Mouse (Mus musculus) stomach, postnatal 0 days (tissue): Measurements from ENCODE around the gene Mst1. TPM values are rescaled to one million over a fixed set of nuclear protein-coding genes. Genes with fewer than 3 reads are reported as not detected.

Source experiments
- ATAC-seq: fragments of 200-750 bp; cut with Nextera tagmentation; 2 replicates; pipeline ENCODE4 v1.8.0; 2017; ENCODE audit not compliant: low FRiP score, low TSS enrichment
- DNase-seq: peaks from one replicate; pipeline ENCODE4 v3.0.0-alpha.2; 2016; ENCODE audit warnings: low spot score
- H3K27ac ChIP-seq: fragments of 300-500 bp; sonication (generic); replicated peaks from 2 replicates; pipeline ENCODE4 v1.5.1; 2014; ENCODE audit warnings: mild to moderate bottlenecking, control low read depth
- H3K27me3 ChIP-seq: fragments of 300-500 bp; sonication (generic); 2 replicates; pipeline ENCODE4 v1.6.1; 2014; ENCODE audit warnings: low read length; ENCODE audit not compliant: control insufficient read depth, insufficient read depth
- H3K36me3 ChIP-seq: fragments of 300-500 bp; sonication (generic); 2 replicates; pipeline ENCODE4 v1.6.1; 2014; ENCODE audit warnings: low read length, mixed read lengths; ENCODE audit not compliant: control insufficient read depth, insufficient read depth
- H3K4me1 ChIP-seq: fragments of 300-500 bp; sonication (generic); replicated peaks from 2 replicates; pipeline ENCODE4 v1.6.1; 2014; ENCODE audit warnings: antibody characterized with exemption; ENCODE audit not compliant: control insufficient read depth, insufficient read depth
- H3K4me2 ChIP-seq: fragments of 300-500 bp; sonication (generic); replicated peaks from 2 replicates; pipeline ENCODE4 v1.6.1; 2014; ENCODE audit warnings: low read depth, mild to moderate bottlenecking, control low read depth, moderate library complexity
- H3K4me3 ChIP-seq: fragments of 300-500 bp; sonication (generic); 2 replicates; pipeline ENCODE4 v1.5.1; 2014; ENCODE audit warnings: low read depth, low read length, control low read depth
- H3K9ac ChIP-seq: fragments of 300-500 bp; sonication (generic); 2 replicates; pipeline ENCODE4 v1.6.1; 2014; ENCODE audit warnings: mild to moderate bottlenecking, low read length, control low read depth, mixed read lengths
- H3K9me3 ChIP-seq: fragments of 300-500 bp; sonication (generic); 2 replicates; pipeline ENCODE4 v1.6.1; 2016; ENCODE audit warnings: low read length; ENCODE audit not compliant: control insufficient read depth
- CTCF ChIP-seq: IDR thresholded peaks from 2 replicates; pipeline ENCODE4 v1.5.1; 2016; ENCODE audit warnings: antibody characterized with exemption, low read depth, mild to moderate bottlenecking, moderate library complexity
- EP300 ChIP-seq: optimal IDR thresholded peaks from 2 replicates; pipeline ENCODE3; 2016; ENCODE audit warnings: antibody characterized with exemption
- WGBS: fragments of 180-500 bp; shearing (Covaris S2); extraction: QIAGEN DNeasy Blood & Tissue Kit; methylation state at CpG from one replicate; pipeline ENCODE4 v1.1.7; 2014; 5-methylcytosine and 5-hydroxymethylcytosine counted together
- polyA plus RNA-seq: library from polyadenylated mRNA; unstranded; fragments of >200 nt; fragmentation: Nextera tagmentation; extraction: Ambion mirVana; gene quantifications from 2 replicates; pipeline ENCODE4 v1.2.1, GENCODE M21; 2015

Mst1 gene
- polyA plus RNA-seq, 1 experiment from 2014 or later = 4.4 TPM

DNA sequence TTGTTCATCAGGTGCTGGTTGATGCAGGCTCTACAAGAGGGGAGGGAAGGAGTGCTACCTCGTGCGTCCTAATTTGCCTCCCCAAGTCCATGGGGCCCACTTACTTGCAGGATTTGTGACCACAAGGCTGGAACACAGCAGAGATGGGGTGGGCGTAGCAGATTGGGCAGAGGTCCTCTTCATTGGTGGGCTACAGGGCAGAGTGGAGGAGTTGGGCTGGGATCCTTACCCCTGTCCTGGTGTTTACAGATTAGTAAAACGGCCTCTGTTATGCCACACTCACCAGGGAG lies 28.4 kb upstream of the Mst1 start:
- H3K9me3 ChIP-seq = no peaks in the 10 kb centered on the region
- no peak overlapping the region for H3K4me2 ChIP-seq
- DNase-seq = no peak
- H3K36me3 ChIP-seq = peaks cover 11% of the 10 kb centered on the region; the same call in 1 of the 2 replicates
- H3K4me3 ChIP-seq = no peak overlapping the region
- H3K4me1 ChIP-seq = 0 out of 2 replicates have a peak, but pooled peaks cover 4% of the 10 kb centered on the region
- no peak for ATAC-seq
- no peak overlapping the region for H3K27ac ChIP-seq
- WGBS = 87% methylated on average over 4 of the region's 4 CpGs
- H3K27me3 ChIP-seq = no peaks in the 10 kb centered on the region
- 0 out of 2 replicates have a peak overlapping the region, but pooled peaks have one; percentile 23 for H3K9ac ChIP-seq
- no peak for TF ChIP-seq CTCF

DNA sequence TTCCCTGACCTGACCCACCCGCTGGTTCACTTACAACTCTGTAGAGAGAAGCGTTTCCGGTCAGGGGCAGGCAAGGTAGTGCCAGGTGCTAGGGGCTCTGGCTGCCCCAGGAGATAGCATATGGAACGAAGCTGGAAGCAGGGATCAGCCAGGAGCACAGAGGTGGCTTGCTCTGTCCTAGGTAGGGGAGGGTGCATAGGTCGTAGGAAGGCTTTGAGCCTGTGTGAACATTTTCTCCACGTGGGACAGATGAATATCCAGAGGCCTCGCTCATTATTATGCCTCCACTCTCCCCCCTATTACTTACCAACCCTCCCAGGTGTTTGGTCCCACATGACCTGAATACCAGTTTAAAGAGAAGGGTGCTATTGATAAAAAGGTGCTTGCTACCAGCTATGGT lies 27.8 kb upstream of the Mst1 start:
- DNase-seq = no peak
- H3K9me3 ChIP-seq = no peaks in the 10 kb centered on the region
- 69% methylated on average over 7 of the region's 7 CpGs for WGBS
- no peaks in the 10 kb centered on the region for H3K27me3 ChIP-seq
- peaks cover 12% of the 10 kb centered on the region; the same call in 1 of the 2 replicates for H3K36me3 ChIP-seq
- TF ChIP-seq CTCF (no peak), EP300 (no peak)
- no peak overlapping the region for H3K9ac ChIP-seq
- peak overlapping the region; percentile 40 for H3K27ac ChIP-seq
- H3K4me1 ChIP-seq = 0 out of 2 replicates have a peak, but pooled peaks cover 4% of the 10 kb centered on the region
- ATAC-seq = no peak
- no peak overlapping the region for H3K4me3 ChIP-seq
- H3K4me2 ChIP-seq = no peak overlapping the region

DNA sequence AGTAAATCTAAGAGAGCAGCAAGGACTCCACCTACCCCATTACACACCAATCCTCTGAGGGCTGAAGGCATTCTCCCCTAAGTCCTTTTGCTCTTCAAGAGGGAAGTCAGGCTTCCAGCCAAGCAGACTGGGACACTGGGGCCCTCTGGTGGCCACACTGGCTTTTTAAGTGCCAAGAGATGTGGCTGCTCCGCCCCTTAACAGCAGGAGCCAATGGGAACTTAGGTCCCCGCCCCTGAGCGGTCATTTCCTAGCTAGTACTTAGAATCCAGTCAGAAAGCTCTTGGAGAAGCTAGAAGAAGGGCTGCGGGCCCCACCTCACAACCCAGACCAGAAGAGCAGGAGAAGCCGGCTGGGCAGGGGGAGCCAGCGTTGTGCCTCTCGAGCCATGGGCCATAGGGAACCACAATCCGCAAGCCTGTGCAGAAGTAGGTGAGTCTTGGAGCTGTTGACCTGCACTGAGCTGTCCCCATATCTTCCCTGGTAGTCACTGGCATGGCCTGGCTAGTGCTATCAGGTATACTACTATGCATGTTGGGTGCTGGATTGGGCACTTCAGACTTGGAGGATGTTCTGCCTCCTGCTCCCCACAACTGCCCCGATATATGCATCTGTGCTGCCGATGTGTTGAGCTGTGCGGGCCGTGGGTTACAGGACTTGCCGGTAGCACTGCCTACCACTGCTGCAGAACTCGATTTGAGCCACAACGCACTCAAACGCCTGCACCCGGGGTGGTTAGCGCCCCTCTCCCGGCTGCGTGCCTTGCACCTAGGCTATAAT lies 27.2 kb upstream of the Mst1 start, which contains the start of gene Amigo3:
Gene Amigo3, plus strand, starts transcription at position 275 of the 780 bp plus-strand sequence.
- H3K9me3 ChIP-seq = no peaks in the 10 kb centered on the region
- H3K4me1 ChIP-seq = 0 out of 2 replicates have a peak, but pooled peaks cover 4% of the 10 kb centered on the region
- ATAC-seq (peak; percentile 55), DNase-seq (peak; percentile 98)
- H3K4me2 ChIP-seq = peak within 1 kb of the TSS; percentile 50
- H3K27ac ChIP-seq = peak within 1 kb of the TSS; percentile 74
- H3K4me3 ChIP-seq = peak within 1 kb of the TSS; percentile 10; the same call in 1 of the 2 replicates
- no peak for TF ChIP-seq EP300
- TF ChIP-seq CTCF = peak; percentile 99
- WGBS = 52% methylated on average over 20 of the region's 20 CpGs
- peaks cover 13% of the 10 kb centered on the region; the same call in 1 of the 2 replicates for H3K36me3 ChIP-seq
- 0 out of 2 replicates have a peak within 1 kb of the TSS, but pooled peaks have one; percentile 38 for H3K9ac ChIP-seq
- H3K27me3 ChIP-seq = no peaks in the 10 kb centered on the region

DNA sequence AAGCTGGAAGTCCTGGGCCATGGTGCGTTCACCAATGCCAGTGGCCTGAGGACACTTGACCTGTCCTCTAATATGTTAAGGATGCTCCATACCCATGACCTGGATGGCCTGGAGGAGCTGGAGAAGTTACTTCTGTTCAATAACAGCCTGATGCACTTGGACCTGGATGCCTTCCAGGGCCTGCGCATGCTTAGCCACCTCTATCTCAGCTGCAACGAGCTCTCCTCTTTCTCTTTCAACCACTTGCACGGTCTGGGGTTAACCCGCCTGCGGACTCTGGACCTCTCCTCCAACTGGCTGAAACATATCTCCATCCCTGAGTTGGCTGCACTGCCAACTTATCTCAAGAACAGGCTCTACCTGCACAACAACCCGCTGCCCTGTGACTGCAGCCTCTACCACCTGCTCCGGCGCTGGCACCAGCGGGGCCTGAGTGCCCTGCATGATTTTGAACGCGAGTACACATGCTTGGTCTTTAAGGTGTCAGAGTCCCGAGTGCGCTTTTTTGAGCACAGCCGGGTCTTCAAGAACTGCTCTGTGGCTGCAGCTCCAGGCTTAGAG lies 26.5 kb upstream of the Mst1 start:
- H3K27ac ChIP-seq = peak overlapping the region; percentile 74
- H3K4me3 ChIP-seq = no peak overlapping the region
- H3K36me3 ChIP-seq = peaks cover 14% of the 10 kb centered on the region; the same call in 1 of the 2 replicates
- WGBS = 72% methylated on average over 15 of the region's 15 CpGs
- TF ChIP-seq EP300 = no peak
- no peak for TF ChIP-seq CTCF
- H3K4me2 ChIP-seq = peak overlapping the region; percentile 50; the same call in 1 of the 2 replicates
- 0 out of 2 replicates have a peak, but pooled peaks cover 4% of the 10 kb centered on the region for H3K4me1 ChIP-seq
- no peaks in the 10 kb centered on the region for H3K9me3 ChIP-seq
- peak; percentile 75 for DNase-seq
- no peaks in the 10 kb centered on the region for H3K27me3 ChIP-seq
- ATAC-seq = peak; percentile 4; the same call in 1 of the 2 replicates
- H3K9ac ChIP-seq = 0 out of 2 replicates have a peak overlapping the region, but pooled peaks have one; percentile 38

DNA sequence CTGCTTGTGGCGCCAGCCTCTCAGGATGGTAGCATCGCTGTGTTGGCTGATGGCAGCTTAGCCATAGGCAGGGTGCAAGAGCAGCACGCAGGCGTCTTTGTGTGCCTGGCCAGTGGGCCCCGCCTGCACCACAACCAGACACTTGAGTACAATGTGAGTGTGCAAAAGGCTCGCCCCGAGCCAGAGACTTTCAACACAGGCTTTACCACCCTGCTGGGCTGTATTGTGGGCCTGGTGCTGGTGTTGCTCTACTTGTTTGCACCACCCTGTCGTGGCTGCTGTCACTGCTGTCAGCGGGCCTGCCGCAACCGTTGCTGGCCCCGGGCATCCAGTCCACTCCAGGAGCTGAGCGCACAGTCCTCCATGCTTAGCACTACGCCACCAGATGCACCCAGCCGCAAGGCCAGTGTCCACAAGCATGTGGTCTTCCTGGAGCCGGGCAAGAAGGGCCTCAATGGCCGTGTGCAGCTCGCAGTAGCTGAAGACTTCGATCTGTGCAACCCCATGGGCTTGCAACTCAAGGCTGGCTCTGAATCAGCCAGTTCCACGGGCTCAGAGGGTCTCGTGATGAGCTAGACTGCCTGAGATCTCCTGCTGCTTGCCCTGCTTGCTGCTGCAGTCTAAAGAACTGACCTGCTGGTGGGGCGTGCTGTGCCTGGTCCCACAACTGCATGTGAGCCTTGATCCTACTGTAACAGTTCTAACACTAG lies 25.8 kb upstream of the Mst1 start:
- Histone ChIP-seq H3K36me3 (peaks cover 20% of the 10 kb centered on the region; the same call in 1 of the 2 replicates), H3K27ac (peak overlapping the region; percentile 56; the same call in 1 of the 2 replicates)

More for the DNA sequence above, 25.8 kb upstream of the Mst1 start:
- 0 out of 2 replicates have a peak, but pooled peaks cover 4% of the 10 kb centered on the region for H3K4me1 ChIP-seq
- WGBS = 85% methylated on average over 22 of the region's 22 CpGs
- TF ChIP-seq CTCF = no peak
- no peak for TF ChIP-seq EP300
- H3K4me3 ChIP-seq = no peak overlapping the region
- no peak overlapping the region for H3K9ac ChIP-seq
- no peak for ATAC-seq
- no peaks in the 10 kb centered on the region for H3K27me3 ChIP-seq
- H3K9me3 ChIP-seq = no peaks in the 10 kb centered on the region
- no peak for DNase-seq
- no peak overlapping the region for H3K4me2 ChIP-seq
